Mouse (Mus musculus) layer of hippocampus, adult 9-10 months (tissue): ENCODE measurements around the gene Atp5b.
"Not testable (repeated sequence)": the region's sequence is repeated elsewhere in the genome, so short reads cannot be mapped to it uniquely, and the experiment has no call there.

ENCODE experiments used
- DNase-seq: peaks from one replicate; pipeline ENCODE4 v3.0.0; 2022; ENCODE audit warnings: low spot score

Atp5b gene

GRCm38 (mm10) chr10:128069201-128069600, 13.9 kb upstream of the Atp5b start:
- DNase-seq, result no peak

- DNase-seq, result not testable (repeated sequence)
Measured at GRCm38 (mm10) chr10:128070432-128070831, 12.6 kb upstream of the Atp5b start.

GRCm38 (mm10) chr10:128078269-128078668, 4.8 kb upstream of the Atp5b start:
- DNase-seq, result not testable (repeated sequence)

- DNase-seq, result no peak
Measured at GRCm38 (mm10) chr10:128080496-128080895, 2.6 kb upstream of the Atp5b start.

- no peak for DNase-seq
Measured at GRCm38 (mm10) chr10:128081807-128082476, 1.1 kb upstream of the Atp5b start.

- no peak for DNase-seq
Measured at GRCm38 (mm10) chr10:128082477-128082808, 630 bp upstream of the Atp5b start.

GRCm38 (mm10) chr10:128083688-128084087, 615 bp downstream of the Atp5b start:
- no peak for DNase-seq

GRCm38 (mm10) chr10:128084160-128084559, 1.1 kb downstream of the Atp5b start:
- no peak for DNase-seq

- DNase-seq, result no peak
Measured at GRCm38 (mm10) chr10:128086391-128086790, 3.3 kb downstream of the Atp5b start.

- not testable (repeated sequence) for DNase-seq
Measured at GRCm38 (mm10) chr10:128087216-128087615, 4.1 kb downstream of the Atp5b start.

GRCm38 (mm10) chr10:128088181-128088580, 5.1 kb downstream of the Atp5b start:
- DNase-seq, result no peak

GRCm38 (mm10) chr10:128089842-128090241, 6.8 kb downstream of the Atp5b start:
- DNase-seq, result no peak

- DNase-seq, result peak; percentile 86
Measured at GRCm38 (mm10) chr10:128090651-128091563, 7.8 kb downstream of the Atp5b start.

- no peak for DNase-seq
Measured at GRCm38 (mm10) chr10:128091564-128092505, 8.8 kb downstream of the Atp5b start, which contains the start of gene Baz2a. Gene Baz2a, plus strand, starts transcription at chr10:128091577.

GRCm38 (mm10) chr10:128092506-128093495, 9.7 kb downstream of the Atp5b start:
- DNase-seq, result no peak

GRCm38 (mm10) chr10:128093496-128094294, 10.6 kb downstream of the Atp5b start:
- no peak for DNase-seq

- DNase-seq, result no peak
Measured at GRCm38 (mm10) chr10:128094340-128094968, 11.4 kb downstream of the Atp5b start.

- DNase-seq, result no peak
Measured at GRCm38 (mm10) chr10:128095003-128095636, 12.0 kb downstream of the Atp5b start.

GRCm38 (mm10) chr10:128096313-128096692, 13.2 kb downstream of the Atp5b start:
- no peak for DNase-seq
